Mouse (Mus musculus) hindbrain, postnatal 0 days (tissue): ENCODE measurements at regions not wholly inside any gene's neighbourhood (a gene's known extent, or its start where the extent isn't known, plus 50 kb on each side); places are given as distances from the start of the nearest gene placed in this dataset.
A peak's percentile ranks its signal among the peaks of the same experiment; 100 is the strongest.

ENCODE experiments used
- ATAC-seq: fragments of 200-750 bp; cut with Nextera tagmentation; 2 replicates; pipeline ENCODE4 v1.8.0; 2017; ENCODE audit warnings: mild to moderate bottlenecking, moderate TSS enrichment, moderate library complexity
- DNase-seq: peaks from one replicate; pipeline ENCODE4 v3.0.0-alpha.2; 2015; ENCODE audit warnings: low spot score
- H3K27ac ChIP-seq: fragments of 300-500 bp; sonication (generic); 2 replicates; pipeline ENCODE4 v1.5.1; 2014; ENCODE audit warnings: mild to moderate bottlenecking
- H3K27me3 ChIP-seq: fragments of 300-500 bp; sonication (generic); 2 replicates; pipeline ENCODE4 v1.6.1; 2014; ENCODE audit warnings: low read length, mixed read lengths; ENCODE audit not compliant: insufficient read depth
- H3K36me3 ChIP-seq: fragments of 300-500 bp; sonication (generic); 2 replicates; pipeline ENCODE4 v1.6.1; 2014; ENCODE audit warnings: low read length, mixed read lengths; ENCODE audit not compliant: insufficient read depth
- H3K4me1 ChIP-seq: fragments of 300-500 bp; sonication (generic); 2 replicates; pipeline ENCODE4 v1.6.1; 2014; ENCODE audit warnings: antibody characterized with exemption, low read length, mixed read lengths; ENCODE audit not compliant: insufficient read depth
- H3K4me2 ChIP-seq: fragments of 300-500 bp; sonication (generic); 2 replicates; pipeline ENCODE4 v1.6.1; 2014; ENCODE audit warnings: low read depth, mild to moderate bottlenecking, low read length, moderate library complexity, mixed read lengths
- H3K4me3 ChIP-seq: fragments of 300-500 bp; sonication (generic); 2 replicates; pipeline ENCODE4 v1.5.1; 2014; ENCODE audit warnings: low read length
- H3K9ac ChIP-seq: fragments of 300-500 bp; sonication (generic); replicated peaks from 2 replicates; pipeline ENCODE4 v1.6.1; 2014; ENCODE audit warnings: mild to moderate bottlenecking, low read length, moderate library complexity, mixed read lengths
- H3K9me3 ChIP-seq: fragments of 300-500 bp; sonication (generic); 2 replicates; pipeline ENCODE4 v1.6.1; 2016; ENCODE audit warnings: low read length, mixed read lengths
- CTCF ChIP-seq: IDR thresholded peaks from 2 replicates; pipeline ENCODE4 v1.5.1; 2016; ENCODE audit warnings: antibody characterized with exemption, control low read depth, low read depth
- WGBS: fragments of 180-500 bp; shearing (Covaris S2); extraction: QIAGEN DNeasy Blood & Tissue Kit; methylation state at CpG from one replicate; pipeline ENCODE4 v1.1.7; 2014; 5-methylcytosine and 5-hydroxymethylcytosine counted together

DNA sequence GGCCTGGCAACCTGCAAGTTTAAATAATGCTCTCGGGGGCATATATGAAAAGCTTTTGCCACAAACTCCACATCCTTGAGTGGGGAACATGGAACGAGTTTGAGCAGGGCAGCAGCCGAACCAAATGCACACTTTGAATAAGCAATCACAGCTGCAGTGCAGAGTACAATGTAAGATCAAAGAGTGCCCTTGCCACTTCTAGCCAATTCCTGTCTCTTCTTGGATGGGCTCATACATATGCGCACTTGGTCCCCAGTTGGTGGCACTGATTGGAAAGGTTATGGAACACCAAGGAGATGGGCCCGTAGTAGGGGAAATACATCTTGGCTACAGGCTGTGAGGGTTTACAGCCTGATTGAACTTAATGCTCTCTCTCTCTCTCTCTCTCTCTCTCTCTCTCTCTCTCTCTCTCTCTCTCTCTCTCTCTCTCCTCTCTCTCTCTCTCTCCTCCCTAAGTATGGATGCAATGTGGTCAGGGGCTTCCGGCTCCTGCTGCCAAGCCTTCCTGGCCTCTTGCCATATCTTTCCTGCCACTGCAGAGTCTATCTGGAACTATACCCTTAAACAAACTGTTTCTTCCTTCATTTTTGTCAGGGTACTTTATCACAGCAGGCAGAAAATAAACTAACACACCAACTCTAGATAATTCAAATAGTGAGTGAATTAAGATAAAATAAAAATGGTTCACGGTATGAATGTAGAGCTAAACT is 88.6 kb upstream of the Mbnl3 start:
- Histone ChIP-seq H3K27ac (no peak overlapping the region), H3K4me3 (no peak overlapping the region), H3K9ac (no peak overlapping the region), H3K27me3 (no peaks in the 10 kb centered on the region), H3K4me1 (no peaks in the 10 kb centered on the region), H3K4me2 (no peak overlapping the region), H3K36me3 (no peaks in the 10 kb centered on the region), H3K9me3 (no peaks in the 10 kb centered on the region)
- ATAC-seq (no peak), DNase-seq (no peak)
- WGBS = 66% methylated on average over 7 of the region's 7 CpGs
- no peak for TF ChIP-seq CTCF

- WGBS = 89% methylated on average over 5 of the region's 5 CpGs
- H3K27ac ChIP-seq = no peak overlapping the region
- no peak for TF ChIP-seq CTCF
- no peak overlapping the region for H3K9ac ChIP-seq
- no peaks in the 10 kb centered on the region for H3K9me3 ChIP-seq
- no peak for ATAC-seq
- H3K4me1 ChIP-seq = no peaks in the 10 kb centered on the region
- no peak for DNase-seq
- no peaks in the 10 kb centered on the region for H3K36me3 ChIP-seq
- H3K4me3 ChIP-seq = no peak overlapping the region
- no peak overlapping the region for H3K4me2 ChIP-seq
- no peaks in the 10 kb centered on the region for H3K27me3 ChIP-seq
Observed at GRCm38 (mm10) chrX:51292310-51292709, 86.0 kb upstream of the Mbnl3 start.

DNA sequence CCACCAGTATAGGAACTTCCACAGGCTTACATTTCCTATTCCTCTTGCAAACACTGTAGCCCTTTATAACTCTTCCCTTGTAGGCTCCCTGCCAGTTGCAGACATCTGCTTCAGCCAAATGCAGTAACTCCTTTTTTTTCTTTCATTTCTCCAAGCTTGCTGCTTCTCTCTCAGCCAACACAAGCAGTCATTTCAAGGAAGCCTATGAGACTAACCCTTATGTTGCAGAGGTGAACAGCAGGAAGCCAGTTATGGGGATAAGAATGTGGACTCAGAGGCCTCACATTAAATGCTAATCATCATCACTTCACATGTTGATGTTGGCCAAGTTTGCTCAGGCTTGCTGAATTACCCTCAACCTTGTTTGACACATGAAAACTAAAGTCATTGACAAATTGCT is 71.9 kb upstream of the Mbnl3 start:
- Histone ChIP-seq H3K27ac (no peak overlapping the region), H3K4me2 (no peak overlapping the region), H3K4me1 (no peaks in the 10 kb centered on the region), H3K27me3 (no peaks in the 10 kb centered on the region), H3K9ac (no peak overlapping the region), H3K9me3 (no peaks in the 10 kb centered on the region), H3K4me3 (no peak overlapping the region), H3K36me3 (no peaks in the 10 kb centered on the region)
- DNase-seq (peak; percentile 39), ATAC-seq (peak; percentile 47; the same call in 1 of the 2 replicates)
- TF ChIP-seq CTCF = no peak

DNA sequence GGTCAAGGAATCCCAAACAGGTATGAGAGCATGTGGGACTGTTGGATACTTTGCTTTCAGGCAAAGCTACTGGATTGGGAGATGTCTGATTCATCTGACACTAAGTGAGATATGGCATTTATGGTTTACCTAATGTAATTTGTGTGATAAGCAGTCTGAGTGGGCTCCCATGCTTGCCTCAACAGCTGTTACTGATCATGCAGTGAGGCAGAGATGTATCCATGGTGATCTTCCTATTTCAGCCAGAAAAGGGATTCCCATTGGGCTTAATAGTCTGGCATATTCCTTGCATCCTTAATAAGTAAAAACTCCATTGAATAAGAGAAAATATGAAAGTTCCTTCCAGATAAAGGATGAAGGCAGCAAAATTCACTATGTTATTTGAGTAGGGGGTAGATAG is 58.4 kb upstream of the Mbnl3 start:
- Histone ChIP-seq H3K4me2 (no peak overlapping the region), H3K9me3 (no peaks in the 10 kb centered on the region), H3K4me1 (no peaks in the 10 kb centered on the region), H3K36me3 (no peaks in the 10 kb centered on the region), H3K27ac (no peak overlapping the region), H3K27me3 (no peaks in the 10 kb centered on the region), H3K9ac (no peak overlapping the region), H3K4me3 (no peak overlapping the region)
- ATAC-seq (peak; percentile 63; the same call in 1 of the 2 replicates), DNase-seq (peak; percentile 34)
- no peak for TF ChIP-seq CTCF
